Mouse (Mus musculus) liver, adult 2 months (tissue): Measurements from ENCODE around the gene Rmnd1.

Experiments
- CTCF ChIP-seq: fragments of 200-500 bp; IDR thresholded peaks from 2 replicates; pipeline ENCODE4 v1.5.1; 2011; ENCODE audit warnings: low read depth, low read length, control low read depth
- POLR2A ChIP-seq: fragments of 200-500 bp; IDR thresholded peaks from 2 replicates; pipeline ENCODE4 v1.6.1; 2011; ENCODE audit warnings: low read length, control low read depth; ENCODE audit not compliant: insufficient read depth; ENCODE audit errors: extremely low read depth

GRCm38 (mm10) chr10:4430399-4430798, 1.8 kb downstream of the Rmnd1 start:
- TF ChIP-seq CTCF (no peak), POLR2A (no peak)
